Mouse (Mus musculus) retina, postnatal 7 days (tissue): ENCODE measurements at regions not wholly inside any gene's neighbourhood (a gene's known extent, or its start where the extent isn't known, plus 50 kb on each side); places are given as distances from the start of the nearest gene placed in this dataset.
A peak's percentile ranks its signal among the peaks of the same experiment; 100 is the strongest.

Experiments used
- DNase-seq: peaks from one replicate; pipeline ENCODE4 v3.0.0-alpha.2; 2012; ENCODE audit warnings: low read depth, low spot score

- DNase-seq: no peak
Measured at GRCm38 (mm10) chr17:48592457-48592856, 137.8 kb downstream of the Unc5cl start.

- no peak for DNase-seq
Measured at GRCm38 (mm10) chr17:48595418-48595963, 140.8 kb downstream of the Unc5cl start.

DNA sequence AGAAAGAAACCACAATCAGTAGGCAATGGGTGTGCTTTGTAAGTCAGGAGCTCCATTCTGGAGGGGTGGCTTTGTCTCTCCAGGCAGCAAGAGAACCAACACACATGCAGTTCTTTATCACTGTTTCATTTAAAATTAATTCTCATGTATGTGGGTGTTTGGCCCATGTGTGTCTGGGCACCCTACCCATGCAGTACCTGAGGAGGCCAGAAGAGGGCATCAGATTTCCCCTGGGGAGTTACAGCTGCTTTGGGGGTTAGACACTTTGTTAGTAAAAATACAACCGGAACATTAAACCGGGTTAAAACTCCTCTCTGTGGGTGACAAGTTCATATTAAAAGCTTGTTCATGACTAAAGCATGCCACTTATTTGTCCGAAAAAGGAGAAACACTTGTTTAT, 141.7 kb downstream of the Unc5cl start:
- no peak for DNase-seq

GRCm38 (mm10) chr17:48597301-48597700, 142.6 kb downstream of the Unc5cl start:
- no peak for DNase-seq

DNA sequence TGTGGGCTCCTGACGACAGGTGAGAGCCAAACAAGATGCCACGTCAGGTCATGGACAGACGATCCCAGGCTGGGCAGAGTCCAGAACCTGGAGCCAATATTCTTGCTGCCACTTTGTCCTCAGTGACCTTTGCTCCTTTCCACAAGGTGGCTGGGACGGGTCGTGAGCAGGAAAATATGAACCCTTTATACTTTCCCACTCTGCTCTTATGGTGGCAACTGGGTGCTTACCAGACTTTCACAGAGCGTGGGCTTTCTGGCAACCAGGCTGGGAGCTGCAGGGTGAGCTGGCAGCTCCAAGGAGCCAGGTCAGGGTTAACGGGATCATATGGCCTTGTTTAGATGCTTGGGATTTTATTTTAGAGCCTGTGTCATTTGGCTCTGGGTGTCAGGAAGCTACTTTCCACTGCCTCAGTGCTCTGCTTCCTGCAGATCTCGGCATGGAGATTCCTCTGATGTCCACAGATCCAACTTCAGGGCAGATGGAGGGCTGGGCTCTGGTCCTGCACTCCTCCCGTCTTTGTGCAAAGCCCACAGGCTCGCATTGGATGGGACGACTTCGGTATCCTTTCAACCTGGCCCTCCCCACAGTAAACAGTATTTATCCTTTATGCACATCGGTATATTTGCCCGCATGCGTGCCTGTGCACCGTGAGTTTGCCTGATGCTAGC, 143.9 kb downstream of the Unc5cl start:
- DNase-seq: no peak

DNA sequence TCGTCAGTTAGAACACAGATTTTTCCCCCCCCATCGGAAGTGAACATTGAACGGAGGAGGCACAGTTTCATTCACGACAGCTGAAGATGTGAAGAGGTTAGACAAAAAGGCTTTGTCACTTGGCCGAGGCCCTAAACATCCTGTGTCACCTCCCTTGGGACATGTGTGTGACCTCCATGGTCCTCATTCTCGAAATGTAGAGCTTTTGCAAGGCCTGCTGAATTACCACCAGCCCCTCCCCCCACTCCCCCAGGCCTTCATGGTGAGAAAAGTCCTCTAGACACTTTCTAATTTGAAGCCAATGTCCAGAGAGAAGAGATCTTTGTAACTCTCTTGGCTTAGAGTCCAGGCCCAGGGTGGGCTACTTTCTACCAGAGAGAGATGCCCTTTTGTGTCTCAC, 145.5 kb downstream of the Unc5cl start:
- DNase-seq: no peak

GRCm38 (mm10) chr17:48602554-48602953, 147.9 kb downstream of the Unc5cl start:
- peak; percentile 50 for DNase-seq

- DNase-seq: no peak
Measured at GRCm38 (mm10) chr17:48606767-48607166, 152.1 kb downstream of the Unc5cl start.

- DNase-seq: no peak
Measured at GRCm38 (mm10) chr17:48608315-48608714, 153.6 kb downstream of the Unc5cl start.

GRCm38 (mm10) chr17:48610107-48610506, 155.4 kb downstream of the Unc5cl start:
- no peak for DNase-seq

- DNase-seq: no peak
Measured at GRCm38 (mm10) chr17:48610806-48611205, 156.1 kb downstream of the Unc5cl start.

GRCm38 (mm10) chr17:48613491-48613890, 158.8 kb downstream of the Unc5cl start:
- no peak for DNase-seq

DNA sequence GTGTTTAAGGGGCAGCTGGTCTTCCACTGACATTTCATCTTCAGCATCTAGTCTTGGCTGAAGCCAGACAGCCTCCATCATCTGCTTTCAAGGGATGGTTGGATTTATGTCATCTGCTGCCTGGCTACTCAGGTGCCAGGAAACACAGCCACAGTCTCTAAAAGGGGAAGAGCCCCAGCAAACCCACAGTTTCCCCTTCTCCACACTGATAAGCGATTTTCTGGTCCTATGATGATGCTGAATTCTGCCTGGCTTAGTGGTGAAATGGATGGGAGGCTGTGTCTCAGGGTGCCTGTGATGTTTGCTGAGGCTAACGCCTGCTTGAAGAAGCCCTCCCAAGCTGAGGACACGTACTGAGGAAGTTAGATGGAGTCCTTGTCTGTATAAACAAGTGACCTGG, 160.5 kb downstream of the Unc5cl start:
- DNase-seq: no peak

GRCm38 (mm10) chr17:48616205-48616604, 161.5 kb downstream of the Unc5cl start:
- no peak for DNase-seq

- no peak for DNase-seq
Measured at GRCm38 (mm10) chr17:48620896-48621295, 166.2 kb downstream of the Unc5cl start.

- DNase-seq: no peak
Measured at GRCm38 (mm10) chr17:48621676-48622075, 167.0 kb downstream of the Unc5cl start.

DNA sequence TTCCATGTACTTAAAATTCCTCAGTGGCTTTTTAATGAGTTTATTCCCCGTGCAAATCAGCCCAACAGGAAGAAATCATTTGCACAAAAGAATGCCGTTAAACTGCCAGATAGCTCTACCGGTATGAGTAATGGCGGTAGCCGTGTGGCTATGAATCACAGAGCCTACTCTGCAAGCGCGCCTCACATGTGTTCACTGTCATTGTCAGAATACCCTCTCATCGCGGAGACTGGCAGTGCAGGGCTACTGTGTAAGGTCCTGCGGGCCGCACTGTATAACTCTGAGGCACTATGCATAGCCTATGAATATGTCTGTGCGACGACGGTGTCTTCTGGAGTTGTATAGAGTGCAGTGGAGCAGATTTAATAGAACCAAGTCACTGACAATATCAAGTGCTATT, 170.2 kb downstream of the Unc5cl start:
- DNase-seq: no peak

GRCm38 (mm10) chr17:48625971-48626370, 171.3 kb downstream of the Unc5cl start:
- DNase-seq: no peak

DNA sequence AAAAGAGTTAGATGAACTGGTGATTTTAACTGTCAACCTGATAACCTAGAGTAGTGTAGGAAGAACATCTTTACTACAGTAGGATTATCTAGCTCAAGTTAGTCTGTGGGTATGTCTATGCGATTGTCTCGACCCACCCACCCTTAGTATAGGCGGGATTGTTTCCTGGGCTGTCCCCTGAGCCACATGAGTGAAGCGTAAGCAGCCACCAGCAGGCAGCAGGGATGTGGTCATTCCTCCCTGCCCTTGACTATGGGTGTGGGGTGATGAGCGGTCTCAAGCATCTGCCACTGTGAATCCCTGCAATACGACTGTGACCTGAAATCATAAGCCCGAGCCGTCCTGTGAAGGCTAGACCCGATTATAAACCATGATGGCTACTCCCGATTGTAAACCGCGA, 184.9 kb downstream of the Unc5cl start:
- no peak for DNase-seq

DNA sequence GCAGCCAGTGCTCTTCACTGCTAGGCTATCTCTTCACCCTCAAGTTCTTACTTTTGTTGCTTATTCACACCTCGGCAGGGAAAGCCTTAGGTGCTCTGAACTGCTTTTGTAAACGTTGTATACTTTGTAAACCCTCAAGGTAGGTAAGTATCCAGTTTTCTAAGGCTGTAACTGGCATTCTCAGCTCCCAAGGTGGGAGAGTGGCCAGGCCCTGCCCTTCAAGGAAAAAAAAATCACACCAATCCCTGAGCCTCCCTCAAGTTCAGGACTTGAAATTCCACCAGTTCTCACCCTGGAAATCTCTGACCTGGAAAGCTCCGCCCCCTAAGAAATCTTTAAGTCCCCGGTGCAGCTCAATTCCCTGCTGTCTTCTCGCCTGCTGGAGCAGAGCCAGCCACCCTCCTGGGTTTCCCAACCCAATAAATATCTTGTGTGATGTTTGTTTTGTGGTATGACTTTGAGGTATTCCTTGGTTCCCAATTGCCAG, 188.9 kb downstream of the Unc5cl start:
- DNase-seq: no peak

DNA sequence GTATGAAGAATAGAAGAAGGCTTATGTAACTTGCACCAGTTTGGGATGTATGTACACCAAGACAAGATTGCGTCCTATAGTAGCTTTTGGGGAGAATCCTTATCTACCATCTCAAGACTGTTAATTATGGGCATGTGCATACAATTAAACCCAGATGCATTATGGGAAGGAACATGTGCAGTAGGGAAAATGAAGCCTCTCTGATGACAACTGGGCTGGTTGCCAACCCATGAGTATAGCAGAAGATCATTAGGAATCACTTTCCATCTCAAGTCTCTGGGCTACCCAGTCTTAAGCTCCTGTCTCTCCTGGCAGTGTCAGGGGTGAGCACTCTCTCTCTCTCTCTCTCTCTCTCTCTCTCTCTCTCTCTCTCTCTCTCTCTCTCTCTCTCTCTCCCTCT, 190.4 kb downstream of the Unc5cl start:
- DNase-seq: no peak

DNA sequence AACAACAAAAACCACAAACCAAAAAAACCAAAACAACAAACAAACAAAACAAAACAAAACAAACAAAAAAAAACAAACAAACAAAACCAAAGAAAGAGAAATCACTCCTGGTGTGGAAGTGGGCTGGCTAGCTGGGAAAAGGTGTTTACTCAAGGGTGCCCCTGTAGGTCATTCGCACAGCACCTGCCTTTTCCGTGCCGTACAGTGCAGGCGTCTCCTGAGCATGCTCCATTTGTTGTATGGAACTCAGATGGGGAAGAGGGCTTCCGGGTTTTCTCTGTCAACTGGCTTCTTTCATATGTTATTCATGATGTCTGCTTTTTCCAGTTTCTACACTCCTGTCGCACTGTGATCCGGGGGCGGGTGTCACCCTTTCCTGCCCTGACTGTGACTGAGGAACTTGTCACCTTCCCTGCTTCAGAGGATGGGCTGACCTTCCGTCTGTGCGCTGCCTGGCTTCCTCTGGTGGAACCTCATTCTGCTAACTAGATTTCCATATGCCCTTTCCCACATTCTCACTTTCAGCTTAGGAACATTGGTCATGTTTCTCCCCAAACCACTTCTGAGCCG, 192.0 kb downstream of the Unc5cl start:
- no peak for DNase-seq

- DNase-seq: peak; percentile 6
Measured at GRCm38 (mm10) chr17:48647431-48647830, 192.7 kb downstream of the Unc5cl start.
